Mouse (Mus musculus) induced T-regulatory cell, adult 2 months (primary cell): ENCODE measurements around the gene Kcna7.
"Not testable (repeated sequence)": the region's sequence is repeated elsewhere in the genome, so short reads cannot be mapped to it uniquely, and the experiment has no call there.

Source experiments
- DNase-seq: peaks from one replicate; pipeline ENCODE4 v3.0.0-alpha.2; 2012; ENCODE audit warnings: low read depth

Gene Kcna7

DNA sequence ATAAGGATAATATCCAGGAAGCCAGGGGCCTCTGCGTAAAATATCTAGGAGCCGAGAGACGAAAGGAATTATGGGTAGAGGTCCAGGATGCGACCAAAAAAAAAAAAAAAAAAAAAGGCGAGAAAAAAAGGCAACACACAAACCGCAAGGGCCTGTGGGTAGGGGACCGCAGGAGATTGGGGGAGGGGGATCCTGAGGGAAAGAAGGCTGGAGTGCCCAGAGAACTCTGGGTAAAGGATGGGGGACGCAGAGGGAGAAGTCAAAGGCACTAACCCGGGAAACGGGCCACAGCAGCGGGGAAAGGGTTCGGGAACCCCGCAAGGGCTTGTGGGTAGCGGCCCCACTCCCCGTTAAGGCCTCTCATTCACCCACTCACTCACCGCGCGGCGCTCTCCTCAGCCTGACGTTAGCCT lies 10.3 kb upstream of the Kcna7 start:
- DNase-seq: no peak

DNA sequence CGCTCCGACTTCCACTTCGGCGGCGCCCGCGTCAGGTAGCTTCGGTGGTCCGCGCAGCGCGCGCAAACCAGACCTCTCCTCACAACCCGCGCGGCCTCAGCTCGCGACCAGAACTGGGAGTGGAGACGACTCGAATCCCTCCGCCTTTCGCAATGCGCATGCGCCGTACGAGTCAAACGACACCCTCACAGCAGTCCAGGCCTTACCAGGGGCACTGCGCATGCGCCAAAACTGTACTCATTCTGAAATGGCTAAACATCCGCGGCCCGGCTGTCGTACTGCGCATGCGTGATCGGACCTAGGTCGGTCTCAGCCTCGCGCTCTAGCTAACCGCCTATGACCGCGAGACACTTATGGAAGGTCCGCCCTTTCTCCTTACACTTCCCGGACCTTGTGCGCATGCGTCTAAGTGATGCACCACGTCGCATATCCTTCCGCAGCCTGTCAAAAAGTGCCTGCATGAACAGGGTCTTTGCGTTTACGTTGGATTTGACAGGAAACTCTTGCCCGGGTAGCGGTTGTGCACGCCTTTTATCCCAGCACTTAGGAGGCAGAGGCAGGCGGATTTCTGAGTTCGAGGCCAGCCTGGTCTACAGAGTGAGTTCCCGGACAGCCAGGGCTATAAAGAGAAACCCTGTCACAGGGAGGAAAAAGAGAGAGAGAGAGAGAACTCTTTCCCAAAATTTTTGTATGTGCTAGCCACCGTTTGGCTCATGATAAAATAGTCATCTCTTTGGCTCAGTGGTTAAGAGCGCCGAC lies 9.7 kb upstream of the Kcna7 start, which contains the start of gene Snrnp70:
Gene Snrnp70 (minus strand): TSS at position 165 of the 759 bp plus-strand sequence.
- peak; percentile 100 for DNase-seq

DNA sequence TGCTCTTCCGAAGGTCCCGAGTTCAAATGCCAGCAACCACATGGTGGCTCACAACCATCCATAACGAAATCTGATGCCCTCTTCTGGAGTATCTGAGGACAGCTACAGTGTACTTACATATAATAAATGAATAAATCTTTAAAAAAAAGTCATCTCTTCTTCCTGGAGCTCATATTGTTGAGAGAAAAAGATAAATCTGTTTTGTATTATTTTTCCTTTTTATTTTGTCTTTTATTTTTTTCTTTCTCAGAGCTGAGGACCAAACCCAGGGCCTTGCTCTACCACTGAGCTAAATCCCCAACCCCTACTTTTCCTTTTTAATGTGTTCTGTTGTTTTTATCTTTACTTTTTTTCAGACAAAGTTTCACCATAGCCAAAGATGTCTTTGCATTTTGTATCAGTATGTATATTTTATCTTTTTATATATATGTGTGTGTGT lies 9.1 kb upstream of the Kcna7 start:
- DNase-seq: not testable (repeated sequence)

DNA sequence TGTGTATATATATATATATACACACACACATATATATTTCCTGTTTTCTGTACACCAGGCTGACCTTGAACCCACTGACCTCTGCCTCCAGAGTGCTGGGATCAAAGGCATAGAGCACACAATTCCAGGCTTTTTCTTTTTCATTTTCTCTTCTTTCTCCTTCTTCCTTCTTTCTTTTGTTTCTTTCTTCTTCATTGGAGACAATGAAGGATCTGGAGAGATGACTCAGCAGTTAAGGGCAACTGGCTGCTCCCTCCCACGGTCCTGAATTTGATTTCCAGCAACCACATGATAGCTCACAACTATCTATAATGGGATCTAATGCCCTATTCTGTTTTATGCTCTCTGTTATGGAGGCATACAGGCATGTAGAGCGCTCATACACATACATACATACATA lies 8.7 kb upstream of the Kcna7 start:
- no peak for DNase-seq

DNA sequence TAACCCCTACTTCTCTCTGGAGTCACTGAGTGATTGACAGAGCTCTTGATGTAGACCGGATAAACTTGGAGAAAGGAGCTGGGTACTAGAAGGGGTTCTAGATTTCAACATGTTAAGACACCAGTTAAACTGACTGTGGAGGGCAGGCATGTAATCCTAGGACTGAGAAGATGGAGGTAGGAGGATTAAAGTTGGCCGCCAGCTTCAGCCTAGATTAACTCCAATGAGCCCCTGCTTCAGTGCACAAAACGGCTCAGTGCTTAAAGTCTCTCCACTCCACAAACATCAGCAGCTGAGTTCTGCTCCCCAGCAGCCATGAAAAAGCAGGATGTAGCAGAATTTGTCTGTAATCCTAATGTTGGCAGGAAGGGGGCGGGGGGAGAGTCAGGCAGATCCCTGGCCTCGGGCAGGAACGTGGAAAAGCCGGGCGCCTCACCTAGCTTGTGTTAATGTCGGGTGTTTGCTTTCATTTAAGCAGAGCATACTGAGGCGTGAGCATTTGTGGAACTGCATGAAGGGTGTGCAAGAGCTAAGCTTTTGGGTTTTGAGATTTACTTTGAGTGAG lies 3.9 kb upstream of the Kcna7 start:
- DNase-seq: no peak

DNA sequence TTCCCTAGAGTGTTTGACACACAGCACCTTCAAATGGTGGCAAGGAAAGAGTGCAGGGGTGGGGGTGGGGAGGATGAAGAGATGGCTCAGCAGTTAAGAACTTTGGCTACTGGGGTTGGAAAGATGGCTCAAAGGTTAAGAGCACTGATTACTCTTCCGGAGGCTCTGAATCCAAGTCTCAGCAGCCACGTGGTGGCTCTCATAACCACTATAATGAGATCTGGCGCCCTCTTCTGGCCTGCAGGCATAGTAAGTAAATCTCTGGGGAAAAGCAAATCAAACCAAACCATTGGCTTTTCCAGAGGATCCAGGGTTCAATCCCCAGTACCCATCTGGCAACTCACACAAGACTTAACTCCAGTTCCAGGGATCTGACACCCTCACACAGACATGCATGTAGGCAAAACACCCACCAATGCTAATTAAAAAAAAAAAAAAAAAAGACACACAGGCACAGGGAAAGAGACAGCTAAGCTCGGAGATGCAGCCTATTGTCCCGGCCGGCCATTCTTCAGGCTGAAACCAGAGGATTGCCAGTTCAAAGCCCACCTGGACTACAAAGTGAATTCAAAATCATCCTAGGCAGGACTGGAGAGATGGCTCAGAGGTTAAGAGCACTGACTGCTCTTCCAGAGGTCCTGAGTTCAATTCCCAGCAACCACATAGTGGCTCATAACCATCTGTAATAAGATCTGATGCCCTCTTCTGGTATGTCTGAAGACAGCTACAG lies 1.8 kb upstream of the Kcna7 start:
- peak; percentile 89 for DNase-seq

DNA sequence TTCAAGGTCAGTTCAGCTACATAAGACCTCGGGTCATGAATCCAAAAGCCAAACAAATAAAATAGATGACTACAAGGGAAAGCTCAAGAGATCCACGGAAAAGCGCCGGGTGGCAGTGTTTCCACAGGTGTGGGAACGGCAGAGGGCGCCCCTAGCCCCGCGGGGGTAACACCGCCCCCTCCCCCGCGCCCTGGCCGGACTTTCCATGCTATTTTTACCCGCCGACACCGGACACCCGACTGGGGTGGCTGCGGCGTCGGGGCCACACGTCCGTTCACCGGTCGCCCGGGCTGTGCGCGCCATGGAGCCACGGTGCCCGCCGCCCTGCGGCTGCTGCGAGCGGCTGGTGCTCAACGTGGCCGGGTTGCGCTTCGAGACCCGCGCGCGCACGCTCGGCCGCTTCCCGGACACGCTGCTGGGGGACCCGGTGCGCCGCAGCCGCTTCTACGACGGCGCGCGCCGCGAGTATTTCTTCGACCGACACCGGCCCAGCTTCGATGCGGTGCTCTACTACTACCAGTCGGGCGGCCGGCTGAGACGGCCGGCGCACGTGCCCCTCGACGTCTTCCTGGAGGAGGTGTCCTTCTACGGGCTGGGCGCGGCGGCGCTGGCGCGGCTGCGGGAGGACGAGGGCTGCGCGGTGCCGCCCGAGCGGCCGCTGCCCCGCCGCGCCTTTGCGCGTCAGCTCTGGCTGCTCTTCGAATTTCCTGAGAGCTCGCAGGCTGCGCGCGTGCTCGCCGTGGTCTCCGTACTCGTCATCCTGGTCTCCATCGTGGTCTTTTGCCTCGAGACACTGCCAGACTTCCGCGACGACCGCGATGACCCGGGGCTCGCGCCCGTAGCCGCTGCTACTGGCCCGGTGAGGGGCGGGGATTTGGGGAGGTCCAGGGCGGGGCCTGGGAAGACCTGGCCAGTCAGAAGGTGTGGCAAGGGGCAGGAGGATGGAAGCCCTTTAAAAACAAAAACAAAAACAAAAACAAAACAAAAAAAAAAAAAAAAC lies 1.0 kb downstream of the Kcna7 start:
- DNase-seq: peak; percentile 43

DNA sequence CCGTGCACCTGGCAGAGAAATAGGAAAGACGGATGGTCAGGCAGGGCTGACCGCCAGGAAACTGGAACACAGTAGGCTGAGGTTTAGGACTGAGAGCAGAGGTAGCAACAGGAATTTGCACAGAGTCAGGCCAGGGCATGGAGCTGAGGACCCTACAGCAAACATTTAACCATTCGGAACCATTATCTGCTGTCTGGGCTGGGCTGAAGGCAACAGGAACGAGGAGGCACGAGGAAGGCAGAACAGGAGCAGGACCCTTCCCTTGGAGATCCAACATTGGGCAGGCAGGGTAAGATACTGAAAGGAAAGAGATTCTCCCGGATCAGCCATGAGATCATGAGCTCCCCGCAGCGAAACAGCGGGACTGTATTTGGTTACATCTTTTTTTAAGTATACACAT lies 2.4 kb downstream of the Kcna7 start:
- DNase-seq: no peak

DNA sequence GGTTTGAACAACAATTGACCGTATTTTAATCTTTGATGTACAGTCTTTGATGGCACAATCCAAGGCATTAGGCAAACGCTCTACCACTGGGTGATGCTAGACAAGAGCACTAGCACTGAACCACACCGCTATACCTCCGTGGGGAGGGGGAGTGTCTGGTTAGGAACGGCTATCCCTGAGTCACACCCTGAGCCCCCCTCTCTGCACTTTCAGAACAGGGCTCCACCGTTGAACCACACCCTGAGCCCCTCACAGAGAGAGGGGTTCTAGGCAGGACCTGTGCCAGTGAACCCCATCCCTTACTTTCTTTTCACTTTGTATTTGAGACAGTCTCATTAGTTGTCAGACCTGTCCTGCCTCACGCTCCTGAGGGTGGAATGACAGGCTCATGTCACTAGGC lies 2.9 kb downstream of the Kcna7 start:
- DNase-seq: no peak

DNA sequence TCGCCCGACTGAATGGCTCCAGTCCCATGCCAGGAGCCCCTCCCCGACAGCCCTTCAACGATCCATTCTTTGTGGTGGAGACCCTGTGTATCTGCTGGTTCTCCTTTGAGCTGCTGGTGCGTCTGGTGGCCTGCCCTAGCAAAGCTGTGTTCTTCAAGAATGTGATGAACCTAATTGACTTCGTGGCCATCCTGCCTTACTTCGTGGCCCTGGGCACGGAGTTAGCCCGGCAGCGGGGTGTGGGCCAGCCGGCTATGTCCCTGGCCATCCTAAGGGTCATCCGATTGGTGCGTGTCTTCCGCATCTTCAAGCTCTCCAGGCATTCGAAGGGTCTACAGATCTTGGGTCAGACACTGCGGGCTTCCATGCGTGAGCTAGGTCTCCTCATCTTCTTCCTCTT lies 3.5 kb downstream of the Kcna7 start:
- no peak for DNase-seq

DNA sequence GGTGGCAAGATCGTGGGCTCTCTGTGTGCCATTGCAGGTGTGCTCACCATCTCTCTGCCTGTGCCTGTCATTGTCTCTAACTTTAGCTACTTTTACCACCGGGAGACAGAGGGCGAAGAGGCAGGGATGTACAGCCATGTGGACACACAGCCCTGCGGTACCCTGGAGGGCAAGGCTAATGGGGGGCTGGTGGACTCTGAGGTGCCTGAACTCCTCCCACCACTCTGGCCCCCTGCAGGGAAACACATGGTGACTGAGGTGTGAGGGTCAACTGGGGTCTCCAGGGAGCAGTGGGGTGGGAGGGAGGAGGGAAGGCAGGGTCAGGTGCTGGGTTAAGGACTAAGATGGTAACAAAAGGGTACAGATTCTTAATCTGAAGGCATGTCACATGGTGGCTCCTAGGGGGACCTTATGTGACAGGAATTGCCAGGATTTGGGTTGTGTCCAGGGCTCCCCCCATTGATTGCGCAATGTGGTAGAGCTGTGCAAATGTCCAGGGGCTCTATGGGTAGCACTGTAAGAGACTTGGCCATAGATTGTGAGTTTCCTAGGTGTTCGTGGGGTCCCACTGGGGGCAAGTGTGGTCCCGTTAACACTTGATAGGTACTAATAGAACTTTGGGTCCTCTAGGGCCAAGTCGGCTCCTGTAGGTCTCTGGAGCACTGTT lies 4.2 kb downstream of the Kcna7 start:
- DNase-seq: no peak

DNA sequence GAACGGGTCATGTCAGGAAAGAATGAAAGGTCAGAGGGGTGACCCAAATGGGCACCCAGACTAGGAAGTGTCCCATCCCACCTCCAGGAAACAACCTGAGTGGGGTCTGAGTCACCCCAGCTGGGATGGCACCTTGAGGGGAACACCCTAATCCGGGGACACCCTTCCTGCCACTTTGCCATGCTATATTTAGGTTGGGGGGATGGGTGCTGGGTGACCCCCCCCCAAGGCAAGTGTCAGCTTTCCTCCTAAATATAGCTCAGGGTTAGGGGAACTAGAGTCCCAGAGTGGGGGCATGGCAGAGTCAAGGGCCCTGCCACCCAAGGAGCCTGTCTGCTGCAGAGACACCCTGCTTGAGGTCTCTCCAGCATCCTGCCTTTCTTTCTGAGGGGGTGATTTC lies 7.0 kb downstream of the Kcna7 start:
- no peak for DNase-seq

DNA sequence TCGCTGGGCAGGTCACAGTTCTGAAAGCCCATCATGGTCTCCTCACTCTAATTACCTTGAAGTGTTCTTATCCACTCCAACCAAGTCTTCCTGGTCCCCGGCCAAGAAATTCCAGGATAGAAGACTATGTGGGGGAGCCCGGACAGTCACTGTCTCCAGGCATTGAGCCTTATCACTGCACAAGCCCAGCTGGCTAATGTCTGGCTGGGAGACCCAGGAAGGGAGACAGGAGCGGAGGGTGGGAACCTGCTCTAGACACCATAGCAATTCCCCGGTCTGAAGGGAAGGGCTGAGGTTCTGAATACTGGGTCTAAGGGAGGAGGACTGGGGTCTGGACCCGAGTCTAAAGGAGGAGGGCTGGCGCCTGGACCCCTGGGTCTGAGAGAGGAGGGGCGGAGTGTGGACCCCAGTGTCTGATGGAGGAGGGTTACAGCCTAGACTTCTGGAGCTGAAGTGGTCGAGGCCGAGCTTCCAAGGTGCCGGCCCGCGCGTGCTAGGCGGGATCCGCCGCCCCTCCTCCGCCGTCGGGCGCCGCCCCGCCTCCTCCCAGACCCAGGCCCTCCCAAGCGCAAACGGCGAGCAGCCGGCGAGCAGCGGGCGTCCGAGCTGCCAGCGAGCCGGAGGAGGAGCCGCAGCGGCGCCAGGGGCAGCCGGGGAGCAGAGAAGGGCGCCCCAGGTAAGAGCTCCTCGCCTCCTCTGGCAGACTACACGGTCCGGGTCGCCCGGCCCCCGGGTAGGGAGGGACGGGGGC lies 7.8 kb downstream of the Kcna7 start, which contains the start of gene Ntf5:
Gene Ntf5 (plus strand): TSS at position 583 of the 751 bp plus-strand sequence.
- DNase-seq: no peak

DNA sequence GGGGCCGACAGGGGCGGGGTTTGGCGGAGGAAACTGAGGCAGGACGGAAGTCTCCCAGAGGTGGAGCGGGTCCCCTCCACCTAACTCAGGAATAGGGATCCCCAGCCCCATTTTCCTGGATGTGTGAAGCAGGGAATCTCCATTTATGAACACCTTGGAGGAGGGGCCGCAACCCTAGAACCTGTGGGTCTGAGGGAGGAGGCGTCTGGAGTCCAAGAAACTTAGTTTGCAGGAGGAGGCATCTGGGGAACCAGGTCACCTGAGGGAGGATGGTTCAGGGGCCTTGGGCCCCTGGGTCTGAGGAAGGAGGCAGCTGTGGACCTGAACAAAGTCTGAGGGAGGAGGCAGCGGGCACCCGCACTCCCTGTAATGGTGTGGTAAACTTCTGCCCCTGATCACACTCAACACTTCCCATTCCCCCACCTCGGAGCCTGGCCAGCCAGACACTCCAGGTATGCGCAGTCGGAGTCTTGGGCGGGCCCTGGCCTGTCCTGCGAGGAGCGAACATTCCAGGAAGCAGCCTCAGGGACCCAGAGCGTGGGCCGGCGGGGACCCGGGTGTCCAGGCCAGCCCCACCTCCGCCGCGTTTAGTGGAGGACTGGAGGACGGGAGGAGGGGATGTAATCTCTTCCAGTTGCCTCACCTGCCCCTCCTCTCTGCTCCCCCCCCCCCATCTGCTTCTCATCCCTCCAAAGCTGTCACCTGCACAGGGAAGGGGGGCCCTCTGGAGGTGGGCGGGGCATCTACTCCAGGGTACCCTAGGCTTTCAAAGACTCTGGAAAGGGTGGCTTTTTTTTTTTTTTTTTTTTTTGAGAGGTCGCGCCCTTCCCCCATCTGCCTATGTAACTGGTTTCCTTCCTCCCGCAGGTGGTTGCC lies 8.6 kb downstream of the Kcna7 start:
- peak; percentile 52 for DNase-seq

DNA sequence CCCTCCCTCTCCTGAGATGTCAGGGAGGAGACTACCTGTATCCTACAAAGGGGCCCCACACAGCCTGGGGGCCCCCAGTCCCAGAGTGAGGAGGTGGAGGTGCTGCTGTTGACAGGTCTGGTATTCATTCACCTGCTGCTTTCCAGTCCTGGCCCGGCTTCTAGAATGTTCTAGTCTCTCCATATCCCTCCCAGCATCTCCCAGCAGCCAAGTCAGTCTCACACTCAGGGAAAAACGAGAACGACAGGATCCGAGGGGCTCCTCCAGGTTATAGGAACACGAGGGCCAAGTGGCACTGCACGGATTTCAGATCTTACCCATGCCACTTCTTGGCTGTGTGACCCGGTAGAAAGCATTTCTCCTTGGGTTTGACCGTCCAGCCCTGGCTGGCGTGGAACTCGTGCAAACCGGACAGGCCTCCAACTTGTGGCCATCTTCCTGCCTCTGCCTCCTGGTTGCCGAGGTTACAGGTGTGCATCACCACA lies 9.3 kb downstream of the Kcna7 start:
- DNase-seq: peak; percentile 44

DNA sequence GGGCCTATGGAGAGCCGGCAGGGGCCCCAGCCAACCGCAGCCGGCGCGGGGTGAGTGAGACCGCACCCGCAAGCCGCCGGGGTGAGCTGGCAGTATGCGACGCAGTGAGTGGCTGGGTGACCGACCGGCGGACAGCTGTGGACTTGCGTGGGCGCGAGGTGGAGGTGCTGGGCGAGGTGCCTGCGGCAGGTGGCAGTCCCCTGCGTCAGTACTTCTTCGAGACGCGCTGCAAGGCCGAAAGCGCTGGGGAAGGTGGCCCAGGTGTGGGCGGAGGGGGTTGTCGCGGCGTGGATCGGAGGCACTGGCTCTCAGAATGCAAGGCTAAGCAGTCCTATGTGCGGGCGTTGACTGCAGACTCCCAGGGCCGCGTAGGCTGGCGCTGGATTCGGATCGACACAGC lies 10.2 kb downstream of the Kcna7 start:
- DNase-seq: peak; percentile 70

DNA sequence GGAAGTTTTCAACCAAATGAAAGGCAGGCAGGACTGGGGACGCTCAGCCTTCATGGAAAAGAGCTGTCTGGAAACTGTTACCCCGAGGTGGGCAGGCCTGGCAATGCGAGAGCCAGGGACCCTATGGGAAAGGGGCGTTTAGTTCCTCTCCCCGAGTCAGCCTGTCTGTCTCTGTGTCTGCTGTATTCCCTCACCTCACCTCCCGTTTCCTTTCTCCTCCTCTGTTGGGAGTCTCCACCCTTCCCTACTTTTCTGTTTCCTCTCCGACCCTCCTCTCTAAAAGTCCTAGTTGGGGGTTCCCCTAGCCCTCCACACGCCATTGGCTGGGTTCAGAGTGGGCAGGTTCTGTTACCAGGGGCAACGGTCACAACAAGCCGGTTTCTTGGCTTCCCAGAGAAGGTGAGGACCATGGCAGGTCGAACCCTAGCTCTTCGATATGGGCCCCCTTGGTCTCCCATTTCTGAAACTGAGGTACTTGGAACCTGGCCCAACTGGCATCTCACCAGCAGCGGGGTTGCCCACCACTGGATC lies 12.6 kb downstream of the Kcna7 start:
- DNase-seq: no peak

DNA sequence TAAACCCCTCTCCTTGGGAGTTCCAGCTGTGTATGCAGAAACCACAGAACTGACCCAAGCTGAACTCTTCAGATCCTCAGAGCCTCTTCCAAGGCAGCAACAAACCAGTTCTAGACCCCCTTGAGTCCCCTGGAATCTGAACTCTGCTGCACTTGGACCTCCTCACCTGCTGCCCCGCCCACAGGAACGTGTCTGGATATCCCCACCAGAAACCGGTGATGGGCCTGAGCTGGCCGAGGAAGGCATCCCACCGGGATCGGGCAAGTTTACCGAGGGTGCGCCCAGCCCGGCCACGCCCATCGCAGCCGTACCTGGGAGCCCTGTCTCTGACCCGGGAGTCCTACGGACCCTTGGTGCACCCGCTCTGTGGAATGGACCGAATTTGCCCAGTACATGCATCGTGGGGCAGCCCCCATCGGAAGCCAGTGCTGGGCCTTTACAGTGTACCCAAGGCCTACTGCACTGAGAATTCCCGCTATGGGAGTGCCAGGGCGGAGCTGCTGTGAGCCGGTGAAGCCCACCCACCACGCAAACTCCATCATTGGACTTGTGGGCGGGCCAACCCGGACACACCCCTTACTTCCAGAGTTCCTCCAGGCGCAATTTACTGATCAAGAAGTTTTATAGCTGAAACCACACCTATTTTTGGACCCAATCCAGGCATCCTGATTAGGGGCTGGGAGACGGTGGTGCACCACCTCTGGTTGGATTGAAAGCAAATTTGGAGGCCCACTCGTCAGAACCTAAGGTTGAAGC lies 14.6 kb downstream of the Kcna7 start:
- DNase-seq: no peak

DNA sequence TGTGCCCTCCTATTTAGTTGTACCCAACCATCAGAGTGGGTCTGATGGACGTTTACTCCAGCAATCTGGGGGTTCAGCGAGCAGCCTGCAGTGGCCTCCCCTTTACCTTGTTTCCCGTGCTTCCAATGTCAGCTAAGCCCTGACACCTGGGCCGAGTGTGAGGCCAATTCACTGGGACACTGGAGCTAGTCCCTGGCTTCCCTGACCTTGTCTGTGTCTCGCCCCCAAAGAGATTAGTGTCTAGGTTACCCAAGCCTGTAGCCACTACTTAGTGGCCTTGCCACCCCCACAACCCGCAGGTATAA lies 15.1 kb downstream of the Kcna7 start, which contains the start of gene Lhb:
Gene Lhb (plus strand): TSS at position 206 of the 305 bp plus-strand sequence.
- no peak for DNase-seq
